Mouse (Mus musculus): ENCODE data around the gene Kcnh4. TPM values are rescaled to one million over a fixed set of nuclear protein-coding genes. Genes with fewer than 3 reads are reported as not detected.
A peak's percentile ranks its signal among the peaks of the same experiment; 100 is the strongest.

Gene Kcnh4
- polyA plus RNA-seq, 1 experiment from 2014 or later = 1.1 TPM

GRCm38 (mm10) chr11:100709201-100709810 is 50.4 kb downstream of the Kcnh4 start:
- H3K27ac ChIP-seq (replicated peaks) = no peak overlapping the region
- H3K9ac ChIP-seq = no peak overlapping the region
- no peak for ATAC-seq (ENCODE audit: insufficient number of reproducible peaks, low FRiP score, low TSS enrichment, low read depth)
- H3K36me3 ChIP-seq = peaks cover 65% of the 10 kb centered on the region
- H3K4me2 ChIP-seq (replicated peaks) = no peak overlapping the region
- 90% methylated on average over 9 of the region's 9 CpGs for WGBS
- no peaks in the 10 kb centered on the region for H3K27me3 ChIP-seq
- H3K4me3 ChIP-seq (replicated peaks) = no peak overlapping the region
- peaks cover 36% of the 10 kb centered on the region for H3K4me1 ChIP-seq
- H3K9me3 ChIP-seq (replicated peaks) = no peaks in the 10 kb centered on the region

- H3K9ac ChIP-seq = no peak overlapping the region
- no peaks in the 10 kb centered on the region for H3K27me3 ChIP-seq
- H3K4me1 ChIP-seq = peaks cover 29% of the 10 kb centered on the region
- no peak for ATAC-seq (ENCODE audit: insufficient number of reproducible peaks, low FRiP score, low TSS enrichment, low read depth)
- H3K27ac ChIP-seq (replicated peaks) = no peak overlapping the region
- 90% methylated on average over 23 of the region's 23 CpGs for WGBS
- no peak overlapping the region for H3K4me3 ChIP-seq (replicated peaks)
- no peaks in the 10 kb centered on the region for H3K9me3 ChIP-seq (replicated peaks)
- H3K36me3 ChIP-seq = peaks cover 58% of the 10 kb centered on the region
- no peak overlapping the region for H3K4me2 ChIP-seq (replicated peaks)
Observed at GRCm38 (mm10) chr11:100705095-100705747, 54.5 kb downstream of the Kcnh4 start.

- Histone ChIP-seq H3K4me3 (replicated peaks) (no peak within 1 kb of the TSS), H3K27ac (replicated peaks) (peak within 1 kb of the TSS; percentile 58), H3K4me1 (peaks cover 29% of the 10 kb centered on the region), H3K9me3 (replicated peaks) (no peaks in the 10 kb centered on the region), H3K9ac (no peak within 1 kb of the TSS), H3K36me3 (peaks cover 48% of the 10 kb centered on the region), H3K27me3 (no peaks in the 10 kb centered on the region), H3K4me2 (replicated peaks) (0 out of 2 replicates have a peak within 1 kb of the TSS, but pooled peaks have one; percentile 21)
- 59% methylated on average over 7 of the region's 7 CpGs for WGBS
- ATAC-seq (ENCODE audit: insufficient number of reproducible peaks, low FRiP score, low TSS enrichment, low read depth) = no peak
Observed at GRCm38 (mm10) chr11:100703851-100704531, 55.8 kb downstream of the Kcnh4 start, which contains the start of gene Dhx58. Dhx58 (minus strand) TSS chr11:100704271.

GRCm38 (mm10) chr11:100703366-100703765 is 56.4 kb downstream of the Kcnh4 start:
- H3K4me3 ChIP-seq (replicated peaks) = no peak overlapping the region
- H3K4me2 ChIP-seq (replicated peaks) = no peak overlapping the region
- H3K36me3 ChIP-seq = peaks cover 41% of the 10 kb centered on the region
- H3K9ac ChIP-seq = no peak overlapping the region
- 68% methylated on average over 11 of the region's 11 CpGs for WGBS
- no peaks in the 10 kb centered on the region for H3K9me3 ChIP-seq (replicated peaks)
- peaks cover 29% of the 10 kb centered on the region for H3K4me1 ChIP-seq
- no peak overlapping the region for H3K27ac ChIP-seq (replicated peaks)
- ATAC-seq (ENCODE audit: insufficient number of reproducible peaks, low FRiP score, low TSS enrichment, low read depth) = no peak
- no peaks in the 10 kb centered on the region for H3K27me3 ChIP-seq

GRCm38 (mm10) chr11:100702906-100703305 is 56.8 kb downstream of the Kcnh4 start:
- H3K4me3 ChIP-seq (replicated peaks) = peak overlapping the region; percentile 18; the same call in 1 of the 2 replicates
- H3K9ac ChIP-seq = no peak overlapping the region
- no peaks in the 10 kb centered on the region for H3K27me3 ChIP-seq
- no peaks in the 10 kb centered on the region for H3K9me3 ChIP-seq (replicated peaks)
- 0 out of 2 replicates have a peak, but pooled peaks have one; percentile 9 for ATAC-seq (ENCODE audit: insufficient number of reproducible peaks, low FRiP score, low TSS enrichment, low read depth)
- H3K4me1 ChIP-seq = peaks cover 29% of the 10 kb centered on the region
- peak overlapping the region; percentile 44 for H3K4me2 ChIP-seq (replicated peaks)
- 51% methylated on average over 7 of the region's 7 CpGs for WGBS
- H3K27ac ChIP-seq (replicated peaks) = no peak overlapping the region
- H3K36me3 ChIP-seq = peaks cover 37% of the 10 kb centered on the region

- Histone ChIP-seq H3K4me2 (replicated peaks) (peak overlapping the region; percentile 44), H3K4me1 (peaks cover 29% of the 10 kb centered on the region), H3K9ac (no peak overlapping the region), H3K36me3 (peaks cover 30% of the 10 kb centered on the region), H3K9me3 (replicated peaks) (no peaks in the 10 kb centered on the region), H3K27me3 (no peaks in the 10 kb centered on the region), H3K4me3 (replicated peaks) (peak overlapping the region; percentile 18; the same call in 1 of the 2 replicates), H3K27ac (replicated peaks) (no peak overlapping the region)
- WGBS = 32% methylated on average over 19 of the region's 19 CpGs
- no peak for ATAC-seq (ENCODE audit: insufficient number of reproducible peaks, low FRiP score, low TSS enrichment, low read depth)
Observed at GRCm38 (mm10) chr11:100702081-100702851, 57.5 kb downstream of the Kcnh4 start.

- Histone ChIP-seq H3K9ac (peak overlapping the region; percentile 0; the same call in 1 of the 2 replicates), H3K36me3 (peaks cover 21% of the 10 kb centered on the region), H3K4me2 (replicated peaks) (peak overlapping the region; percentile 48), H3K4me3 (replicated peaks) (peak overlapping the region; percentile 32), H3K27ac (replicated peaks) (no peak overlapping the region), H3K27me3 (no peaks in the 10 kb centered on the region), H3K9me3 (replicated peaks) (no peaks in the 10 kb centered on the region), H3K4me1 (peaks cover 29% of the 10 kb centered on the region)
- no peak for ATAC-seq (ENCODE audit: insufficient number of reproducible peaks, low FRiP score, low TSS enrichment, low read depth)
- 6% methylated on average over 14 of the region's 14 CpGs for WGBS
Observed at GRCm38 (mm10) chr11:100701301-100701700, 58.4 kb downstream of the Kcnh4 start.

GRCm38 (mm10) chr11:100700710-100701109 is 59.0 kb downstream of the Kcnh4 start:
- no peak overlapping the region for H3K27ac ChIP-seq (replicated peaks)

GRCm38 (mm10) chr11:100697921-100698320 is 61.8 kb downstream of the Kcnh4 start:
- Histone ChIP-seq H3K4me1 (peaks cover 18% of the 10 kb centered on the region), H3K36me3 (no peaks in the 10 kb centered on the region), H3K4me3 (replicated peaks) (no peak overlapping the region), H3K9me3 (replicated peaks) (no peaks in the 10 kb centered on the region), H3K27me3 (0 out of 2 replicates have a peak, but pooled peaks cover 1% of the 10 kb centered on the region), H3K4me2 (replicated peaks) (no peak overlapping the region), H3K9ac (no peak overlapping the region), H3K27ac (replicated peaks) (no peak overlapping the region)
- no peak for ATAC-seq (ENCODE audit: insufficient number of reproducible peaks, low FRiP score, low TSS enrichment, low read depth)
- 73% methylated on average over 7 of the region's 7 CpGs for WGBS

More at GRCm38 (mm10) chr11:100700710-100701109, 59.0 kb downstream of the Kcnh4 start:
- Histone ChIP-seq H3K4me1 (peaks cover 29% of the 10 kb centered on the region), H3K4me3 (replicated peaks) (peak overlapping the region; percentile 32; the same call in 1 of the 2 replicates), H3K9me3 (replicated peaks) (no peaks in the 10 kb centered on the region), H3K36me3 (peaks cover 15% of the 10 kb centered on the region), H3K9ac (no peak overlapping the region), H3K27me3 (no peaks in the 10 kb centered on the region), H3K4me2 (replicated peaks) (no peak overlapping the region)
- no peak for ATAC-seq (ENCODE audit: insufficient number of reproducible peaks, low FRiP score, low TSS enrichment, low read depth)
- WGBS = 71% methylated on average over 3 of the region's 3 CpGs

- WGBS = 27% methylated on average over 5 of the region's 5 CpGs
- H3K36me3 ChIP-seq = no peaks in the 10 kb centered on the region
- H3K9me3 ChIP-seq (replicated peaks) = no peaks in the 10 kb centered on the region
- peaks cover 15% of the 10 kb centered on the region for H3K4me1 ChIP-seq
- H3K4me2 ChIP-seq (replicated peaks) = no peak overlapping the region
- H3K27ac ChIP-seq (replicated peaks) = no peak overlapping the region
- H3K27me3 ChIP-seq = peaks cover 11% of the 10 kb centered on the region
- H3K4me3 ChIP-seq (replicated peaks) = no peak overlapping the region
- H3K9ac ChIP-seq = no peak overlapping the region
- ATAC-seq (ENCODE audit: insufficient number of reproducible peaks, low FRiP score, low TSS enrichment, low read depth) = no peak
Observed at GRCm38 (mm10) chr11:100694926-100695325, 64.8 kb downstream of the Kcnh4 start.

All from embryonic facial prominence, embryonic 15.5 days (tissue).